Mouse (Mus musculus): ENCODE data around the gene Sash1.

- no peak for TF ChIP-seq GATA1 (IDR thresholded peaks at IDR 0.05; ENCODE audit: borderline replicate concordance, low read length)
- no peak for TF ChIP-seq FLI1 (IDR thresholded peaks at IDR 0.05; ENCODE audit: low read length)
Measured at GRCm38 (mm10) chr10:8931548-8932240, 45.8 kb upstream of the Sash1 start.
